Mouse (Mus musculus) monocyte, adult 5-6 weeks (primary cell): ENCODE results near the gene Rfng. TPM values are rescaled to one million over a fixed set of nuclear protein-coding genes. Genes with fewer than 3 reads are reported as not detected.

Experiments used
- ATAC-seq: fragments of 153-309, 156-312 bp; replicated peaks from 2 replicates; pipeline ENCODE4 v1.8.0; 2017; ENCODE audit warnings: mild to moderate bottlenecking; ENCODE audit not compliant: low TSS enrichment, insufficient number of reproducible peaks, severe bottlenecking, poor library complexity, low FRiP score
- total RNA-seq: library from RNA; stranded (forward); fragments of 200-1000, 200-491, 200-594 nt; gene quantifications from 3 replicates; pipeline ENCODE4 v1.2.3, GENCODE M21; 2017

Rfng gene
- total RNA-seq, 1 experiment from 2014 or later = 1.0 TPM

- ATAC-seq = no peak
These were observed 47.6 kb downstream of the Rfng start for GRCm38 (mm10) chr11:120736424-120736823.

GRCm38 (mm10) chr11:120733521-120733920, 50.5 kb downstream of the Rfng start:
- ATAC-seq = peak; percentile 51; the same call in 1 of the 2 replicates

DNA sequence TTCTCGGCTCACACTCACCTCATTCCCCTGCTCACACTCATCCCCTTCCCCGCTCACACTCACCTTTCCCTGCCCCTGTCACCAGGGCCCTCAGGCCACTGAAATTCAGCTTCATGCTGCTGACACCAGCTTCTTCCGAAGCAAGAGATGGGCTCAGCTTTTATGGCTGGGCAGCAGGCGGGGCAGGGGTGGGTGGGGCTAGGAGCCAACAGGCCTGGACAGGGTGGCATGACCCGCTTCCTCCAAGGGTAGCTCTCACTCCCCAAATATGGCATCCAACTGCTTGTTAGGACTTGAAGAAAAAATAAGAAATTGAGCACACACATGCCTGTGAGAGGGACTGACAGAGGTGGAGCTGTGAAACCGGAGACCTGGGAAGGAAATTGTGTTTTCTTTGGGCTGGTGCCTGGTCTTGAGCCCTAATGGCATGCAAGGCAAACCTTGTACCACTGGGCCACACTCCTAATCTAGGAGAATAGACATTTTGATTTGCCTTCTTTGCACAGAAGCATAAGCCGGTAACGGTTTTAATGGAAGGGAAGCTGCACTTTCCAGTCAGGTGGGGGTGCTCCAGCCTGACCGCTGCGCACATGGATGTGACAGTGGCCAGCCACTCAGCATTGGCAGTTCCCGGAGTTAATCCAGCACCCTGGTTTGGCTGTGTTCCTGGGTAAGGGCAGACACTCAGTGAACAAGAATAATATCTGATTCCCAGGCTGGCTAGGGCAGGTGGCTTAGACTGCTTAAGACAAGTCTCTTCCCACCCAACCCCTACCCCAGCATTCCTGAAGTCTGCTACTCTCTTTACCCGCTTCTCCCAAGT, 51.9 kb downstream of the Rfng start, which contains the start of gene Cbr2:
Gene Cbr2, minus strand, starts transcription at position 257 of the 823 bp plus-strand sequence.
- no peak for ATAC-seq

- ATAC-seq = no peak
These were observed 52.6 kb downstream of the Rfng start for GRCm38 (mm10) chr11:120731395-120731794.

Other genes with a start within 250 kb of the Rfng start
- gene Mcrip1, start 234.5 kb downstream of the Rfng start, total RNA-seq = 13.8 to 21.9 TPM (median 16.9 TPM) in 3 replicates
- gene Ppp1r27, start 233.1 kb downstream of the Rfng start, total RNA-seq = not detected in 3 replicates
- 331 to 434 TPM (median 349 TPM) in 3 replicates for gene P4hb, start 211.0 kb downstream of the Rfng start, total RNA-seq
- 163 to 262 TPM (median 173 TPM) in 3 replicates for gene Arhgdia, start 202.6 kb downstream of the Rfng start, total RNA-seq
- 78.4 to 113 TPM (median 112 TPM) in 3 replicates for gene Alyref, start 185.8 kb downstream of the Rfng start, total RNA-seq
- 18.5 to 31.2 TPM (median 26.5 TPM) in 3 replicates for gene Anapc11, start 185.8 kb downstream of the Rfng start, total RNA-seq
- not detected in 3 replicates for gene Npb, start 175.7 kb downstream of the Rfng start, total RNA-seq
- 26.9 to 43.7 TPM (median 32.9 TPM) in 3 replicates for gene Pcyt2, start 166.3 kb downstream of the Rfng start, total RNA-seq
- 131 to 192 TPM (median 132 TPM) in 3 replicates for gene Sirt7, start 159.0 kb downstream of the Rfng start, total RNA-seq
- gene Mafg, start 150.6 kb downstream of the Rfng start, total RNA-seq = 28.8 to 34.0 TPM (median 33.8 TPM) in 3 replicates
- gene Pycr1, start 140.4 kb downstream of the Rfng start, total RNA-seq = 0.57 to 0.58 TPM in 2 of 3 replicates, not detected in the other
- not detected in 3 replicates for gene Myadml2, start 136.0 kb downstream of the Rfng start, total RNA-seq
- gene Notum, start 123.0 kb downstream of the Rfng start, total RNA-seq = not detected in 3 replicates
- 32.3 to 55.6 TPM (median 50.2 TPM) in 3 replicates for gene Aspscr1, start 111.2 kb downstream of the Rfng start, total RNA-seq
- gene Cenpx, start 70.5 kb downstream of the Rfng start, total RNA-seq = 27.0 to 58.3 TPM (median 41.9 TPM) in 3 replicates
- gene Lrrc45, start 70.3 kb downstream of the Rfng start, total RNA-seq = 39.7 to 45.3 TPM (median 41.0 TPM) in 3 replicates
- 7.1 to 9.7 TPM in 2 of 3 replicates, not detected in the other for gene Rac3, start 62.7 kb downstream of the Rfng start, total RNA-seq
- gene Dcxr, start 56.9 kb downstream of the Rfng start, total RNA-seq = 14.8 to 32.2 TPM (median 23.8 TPM) in 3 replicates
- 2.0 TPM in 1 of 3 replicates, not detected in the others for gene Cbr2, start 52.1 kb downstream of the Rfng start, total RNA-seq
- gene Hmga1b, start 21.4 kb downstream of the Rfng start, total RNA-seq = 2.3 to 66.8 TPM (median 12.5 TPM) in 3 replicates
- 55.0 to 59.6 TPM (median 55.7 TPM) in 3 replicates for gene Gps1, start 65 bp upstream of the Rfng start, total RNA-seq
- gene Dus1l, start 12.2 kb upstream of the Rfng start, total RNA-seq = 25.1 to 42.4 TPM (median 31.8 TPM) in 3 replicates
- gene Fasn, start 40.3 kb upstream of the Rfng start, total RNA-seq = 13.2 to 26.4 TPM (median 13.5 TPM) in 3 replicates
- gene Ccdc57, start 148.7 kb upstream of the Rfng start, total RNA-seq = 0.39 to 0.57 TPM in 2 of 3 replicates, not detected in the other
- gene Slc16a3, start 164.3 kb upstream of the Rfng start, total RNA-seq = 74.0 to 101 TPM (median 95.1 TPM) in 3 replicates
- gene Csnk1d, start 207.1 kb upstream of the Rfng start, total RNA-seq = 139 to 159 TPM (median 146 TPM) in 3 replicates